Mouse (Mus musculus) testis, adult 2 months (tissue): ENCODE data around the gene Tmem132b.

Experiments used
- CTCF ChIP-seq: fragments of 200-500 bp; IDR thresholded peaks from 2 replicates; pipeline ENCODE4 v1.5.1; 2012; ENCODE audit warnings: low read depth, mild to moderate bottlenecking, inconsistent platforms, low read length, moderate library complexity; ENCODE audit not compliant: control insufficient read depth, insufficient read depth, insufficient replicate concordance
- POLR2A ChIP-seq: fragments of 200-500 bp; IDR thresholded peaks from 2 replicates; pipeline ENCODE4 v1.6.1; 2012; ENCODE audit warnings: low read depth, mild to moderate bottlenecking, inconsistent platforms, low read length, moderate library complexity; ENCODE audit not compliant: control insufficient read depth

DNA sequence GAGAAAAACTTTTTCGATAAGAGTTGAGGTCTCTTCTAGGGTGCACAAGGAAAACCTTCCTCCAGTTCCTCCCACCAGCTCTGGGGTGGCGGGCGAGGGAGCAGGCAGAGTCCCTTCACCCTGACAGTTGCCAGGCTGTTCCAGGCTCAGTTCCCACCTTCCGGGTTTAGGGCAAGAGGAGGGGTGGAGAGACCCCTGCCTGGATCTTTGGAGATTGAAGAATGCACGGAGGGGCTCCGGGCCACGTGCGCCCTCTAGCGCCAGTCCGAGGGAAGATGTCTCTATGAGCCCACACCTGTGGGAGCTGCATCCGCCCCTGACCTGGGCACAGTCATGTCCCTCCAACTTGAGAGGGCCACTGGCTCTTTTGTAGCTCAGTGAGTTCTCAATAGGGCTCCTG lies 268.5 kb downstream of the Tmem132b start:
- TF ChIP-seq CTCF: peak; percentile 78; the same call in 1 of the 2 replicates
- no peak for TF ChIP-seq POLR2A
